Mouse (Mus musculus): Measurements from ENCODE around the gene Glo1. TPM values are rescaled to one million over a fixed set of nuclear protein-coding genes. Genes with fewer than 3 reads are reported as not detected.

Gene Glo1
- 86.8 and 97.3 TPM in 2 replicates for polyA plus RNA-seq (2012; rRNA removed)

GRCm38 (mm10) chr17:30626719-30627118, at the start of gene Glo1:
Gene Glo1, minus strand, starts transcription at chr17:30626871.

GRCm38 (mm10) chr17:30624132-30624531, 2.5 kb downstream of the Glo1 start, which contains the start of gene Dnah8:
Gene Dnah8, plus strand, starts transcription at chr17:30624354.

GRCm38 (mm10) chr17:30575941-30576773, 50.5 kb downstream of the Glo1 start, which contains the start of gene Btbd9:
Gene Btbd9, minus strand, starts transcription at chr17:30576488.

Other genes starting within 250 kb of the Glo1 start
- 48.2 and 52.0 TPM in 2 replicates for gene Btbd9, start 50.4 kb downstream of the Glo1 start, polyA plus RNA-seq (2012; rRNA removed)
- 1.6 TPM in 2 replicates for gene Dnah8, start 2.5 kb downstream of the Glo1 start, polyA plus RNA-seq (2012; rRNA removed)

All from central nervous system, embryonic 18 days (tissue).